Mouse (Mus musculus): Measurements from ENCODE around the gene Slc9b2.

DNA sequence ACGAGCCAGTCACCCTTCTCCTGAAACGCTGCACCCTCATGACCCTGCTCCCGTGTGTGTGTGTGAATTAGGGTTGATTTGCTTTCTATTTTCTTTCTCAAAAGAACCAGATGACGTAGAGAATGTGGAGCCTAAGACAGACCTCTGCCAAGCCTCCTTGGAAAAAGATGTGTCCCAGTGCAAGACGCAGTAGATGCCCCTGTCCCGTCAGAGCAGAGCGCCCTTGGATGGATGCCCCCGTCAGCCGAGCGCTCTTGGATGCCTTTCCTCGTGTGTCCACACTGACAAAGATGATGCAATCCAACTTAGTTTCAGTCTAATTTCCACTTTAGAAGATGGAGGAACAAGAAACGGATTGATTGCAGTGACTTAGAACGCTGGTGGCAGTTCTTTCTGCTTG lies 34.5 kb upstream of the Slc9b2 start:
- no peak for TF ChIP-seq POLR2A (IDR thresholded peaks at IDR 0.05; ENCODE audit: extremely low read depth, insufficient read depth, low read length)
- TF ChIP-seq CTCF (IDR thresholded peaks at IDR 0.05; ENCODE audit: low read depth, low read length) = no peak
